Mouse (Mus musculus): ENCODE measurements around the gene Gm43064.
A peak's percentile ranks its signal among the peaks of the same experiment; 100 is the strongest.

The Gm43064 gene

GRCm38 (mm10) chr3:103857036-103857805 lies 47.8 kb downstream of the Gm43064 start:
- peak; percentile 77 for DNase-seq

GRCm38 (mm10) chr3:103857977-103858563 lies 48.7 kb downstream of the Gm43064 start:
- peak; percentile 48 for DNase-seq

- DNase-seq, result peak; percentile 92
These were observed 49.8 kb downstream of the Gm43064 start, which contains the start of gene Ptpn22 for GRCm38 (mm10) chr3:103858881-103859801. Ptpn22 (plus strand) TSS chr3:103859795.

GRCm38 (mm10) chr3:103859851-103860391 lies 50.5 kb downstream of the Gm43064 start:
- DNase-seq, result peak; percentile 95

- DNase-seq, result peak; percentile 46
These were observed 53.4 kb downstream of the Gm43064 start for GRCm38 (mm10) chr3:103862721-103863220.

- DNase-seq, result peak; percentile 48
These were observed 54.8 kb downstream of the Gm43064 start for GRCm38 (mm10) chr3:103864200-103864599.

GRCm38 (mm10) chr3:103867424-103867971 lies 58.1 kb downstream of the Gm43064 start:
- peak; percentile 8 for DNase-seq

DNA sequence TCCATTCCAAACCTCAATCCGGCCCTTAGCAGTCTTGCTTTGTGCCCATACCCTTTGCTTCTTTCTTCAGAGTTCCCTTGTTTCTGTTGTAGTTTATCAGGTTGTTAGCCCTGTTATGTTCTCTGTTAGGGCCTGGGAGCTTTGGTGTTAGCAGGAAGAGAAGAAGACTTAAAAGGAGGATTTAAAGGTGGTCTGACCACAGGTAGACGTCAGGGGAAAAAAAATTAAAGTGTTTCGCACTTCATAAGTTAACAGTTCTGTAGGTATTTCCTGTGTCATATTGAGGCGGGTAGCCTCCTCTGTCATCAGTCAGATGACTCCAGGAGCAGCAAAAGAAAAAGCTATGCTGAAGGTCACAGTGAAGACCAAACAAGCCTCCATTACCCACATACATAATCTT lies 58.6 kb downstream of the Gm43064 start:
- peak; percentile 21 for DNase-seq

- peak; percentile 87 for DNase-seq
These were observed 63.3 kb downstream of the Gm43064 start for GRCm38 (mm10) chr3:103872663-103873098.

GRCm38 (mm10) chr3:103874329-103874728 lies 65.0 kb downstream of the Gm43064 start:
- DNase-seq, result peak; percentile 41

- DNase-seq, result peak; percentile 50
These were observed 76.6 kb downstream of the Gm43064 start for GRCm38 (mm10) chr3:103885946-103886345.

- no peak for DNase-seq
These were observed 78.2 kb downstream of the Gm43064 start for GRCm38 (mm10) chr3:103887581-103887980.

Data from heart, adult 11 months (tissue).